Mouse (Mus musculus) frontal cortex, postnatal 14 days (tissue): Measurements from ENCODE around the gene A830018L16Rik.
"Not testable (repeated sequence)": the region's sequence is repeated elsewhere in the genome, so short reads cannot be mapped to it uniquely, and the experiment has no call there.

Experiments used
- DNase-seq, 2 experiments: peaks; one replicate each; pipeline ENCODE4 v3.0.0; 2022; ENCODE audit warnings: low spot score in 2 of 2

The A830018L16Rik gene

DNA sequence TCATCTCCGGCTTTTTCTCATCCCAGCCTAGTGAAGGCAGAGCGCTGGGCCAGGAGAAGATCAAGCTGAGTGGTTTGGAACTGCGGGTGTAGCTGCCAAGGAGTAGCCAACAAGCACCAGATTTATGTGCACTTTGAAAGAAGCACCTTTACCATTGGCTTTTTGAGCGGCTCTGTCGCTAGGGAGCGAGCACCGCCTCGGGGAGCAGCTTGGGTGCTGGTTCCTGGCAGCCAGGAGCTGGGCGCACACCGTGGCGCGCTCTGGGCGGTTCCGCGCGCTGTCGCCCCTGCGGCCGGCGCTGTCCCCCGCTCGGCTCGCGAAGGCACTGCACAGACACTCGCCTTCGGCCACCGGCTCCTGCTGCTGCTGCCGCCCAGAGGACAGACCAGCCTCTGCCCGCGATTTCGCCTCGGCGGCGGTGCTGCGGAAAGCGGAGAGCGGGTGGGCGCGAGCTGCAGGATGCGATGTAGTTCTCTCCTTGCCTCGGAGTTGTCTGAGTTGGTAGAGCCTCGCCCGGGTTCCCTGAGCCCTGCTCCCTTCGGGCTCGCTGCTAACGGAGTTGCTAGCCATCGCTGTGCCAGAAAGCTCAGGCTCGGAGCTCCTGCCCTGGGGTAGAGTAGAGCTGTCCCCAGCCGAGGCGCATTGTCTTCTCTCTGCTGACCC, at the start of gene A830018L16Rik:
TSS of gene A830018L16Rik (plus strand) at position 212 of the 663 bp plus-strand sequence.
- peak; percentile 74 to 78 for DNase-seq

DNA sequence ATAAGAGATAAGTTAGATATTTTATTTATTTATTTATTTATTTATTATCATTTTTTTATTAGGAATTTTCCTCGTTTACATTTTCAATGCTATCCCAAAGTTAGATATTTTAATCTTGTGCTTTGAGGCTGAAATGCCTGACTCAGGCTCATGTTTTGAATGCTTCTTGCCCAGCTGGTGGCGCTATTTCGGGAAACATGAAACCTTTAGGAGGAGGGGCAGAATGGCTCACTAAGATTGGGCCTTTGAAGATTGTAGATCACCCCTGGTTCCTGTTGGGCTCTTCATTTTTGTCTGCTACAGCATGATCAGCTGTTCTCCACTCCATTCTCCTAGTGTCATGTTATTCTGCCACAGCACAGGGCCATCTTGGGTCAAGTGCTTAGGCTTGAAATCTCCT, 28.1 kb upstream of the A830018L16Rik start:
- DNase-seq: no peak

DNA sequence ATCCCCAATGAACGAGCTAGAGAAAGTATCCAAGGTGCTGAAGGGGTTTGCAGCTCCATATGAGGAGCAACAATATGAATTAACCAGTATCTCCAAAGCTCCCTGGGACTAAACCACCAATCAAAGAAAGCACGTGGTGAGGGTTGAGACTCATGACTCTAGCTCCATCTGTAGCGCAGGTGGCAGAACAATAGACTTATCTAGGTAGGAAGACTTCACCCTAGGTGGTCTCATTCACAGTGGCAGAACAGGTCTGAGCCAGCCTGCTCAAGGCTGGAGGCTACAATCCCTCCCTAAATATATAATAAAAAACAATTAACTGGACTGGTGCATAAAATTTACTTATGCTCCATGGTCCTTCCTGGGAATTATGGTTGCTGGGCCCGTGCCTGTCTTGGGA, 18.5 kb upstream of the A830018L16Rik start:
- no peak for DNase-seq

GRCm38 (mm10) chr1:11395996-11396736, 17.7 kb upstream of the A830018L16Rik start:
- DNase-seq: no peak

DNA sequence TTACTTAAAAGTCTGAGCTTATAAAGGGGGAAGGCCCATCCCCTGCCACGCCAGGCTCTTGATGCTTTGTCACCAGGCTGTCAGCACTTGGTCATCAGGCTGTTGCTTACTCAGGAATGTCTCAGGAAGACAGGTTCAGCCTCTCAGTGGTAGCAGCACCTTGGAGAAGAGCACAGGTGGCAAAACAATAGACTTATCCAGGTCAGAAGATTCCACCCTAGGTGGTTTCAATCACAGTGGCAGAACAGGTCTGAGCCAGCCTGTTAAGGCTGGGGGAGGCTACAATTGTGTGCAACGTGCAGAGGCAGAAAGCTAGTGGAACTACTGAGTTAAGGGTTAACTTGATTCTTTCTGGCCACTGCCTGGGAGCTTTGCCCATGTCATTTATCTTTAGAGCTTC, 12.7 kb upstream of the A830018L16Rik start:
- no peak for DNase-seq

DNA sequence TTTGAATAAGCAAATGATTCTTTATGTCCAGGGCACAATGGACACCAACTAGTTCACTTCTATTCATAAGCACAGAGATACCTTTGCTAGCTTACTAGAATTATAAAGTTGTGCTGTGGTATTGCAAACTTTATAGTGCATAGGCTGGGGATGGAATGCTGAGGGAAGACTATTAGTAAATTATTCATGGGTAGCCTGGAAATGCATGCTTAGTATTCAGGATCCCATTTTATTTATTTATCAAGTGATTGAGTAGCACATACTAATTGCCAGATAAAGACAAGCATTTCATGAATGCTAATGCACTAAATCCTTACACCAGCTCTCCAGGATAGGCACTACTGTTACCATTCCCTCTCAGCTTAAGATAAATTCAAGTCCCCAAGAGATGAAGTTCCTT, 8.4 kb upstream of the A830018L16Rik start:
- no peak for DNase-seq

DNA sequence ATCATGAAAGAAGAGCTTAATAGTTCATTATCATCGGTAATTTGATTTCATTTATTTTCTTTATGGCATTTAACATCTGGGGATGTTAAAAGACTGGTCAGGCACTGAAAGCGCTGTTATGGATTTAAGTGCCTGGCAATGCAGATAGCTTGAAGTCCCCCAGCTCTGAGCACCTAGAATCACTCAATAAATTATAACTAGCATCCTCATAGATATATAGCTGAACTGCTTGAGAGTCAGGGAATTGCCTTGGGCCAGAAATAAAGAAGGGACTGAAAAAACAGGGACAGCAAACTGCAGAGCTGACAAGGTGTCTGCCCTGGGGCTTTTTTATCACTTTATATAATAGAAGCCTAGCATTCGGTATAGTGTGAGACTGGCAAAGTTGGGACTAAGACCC, 7.9 kb upstream of the A830018L16Rik start:
- DNase-seq: no peak

- no peak for DNase-seq
Measured at GRCm38 (mm10) chr1:11414560-11414959, 655 bp downstream of the A830018L16Rik start.

DNA sequence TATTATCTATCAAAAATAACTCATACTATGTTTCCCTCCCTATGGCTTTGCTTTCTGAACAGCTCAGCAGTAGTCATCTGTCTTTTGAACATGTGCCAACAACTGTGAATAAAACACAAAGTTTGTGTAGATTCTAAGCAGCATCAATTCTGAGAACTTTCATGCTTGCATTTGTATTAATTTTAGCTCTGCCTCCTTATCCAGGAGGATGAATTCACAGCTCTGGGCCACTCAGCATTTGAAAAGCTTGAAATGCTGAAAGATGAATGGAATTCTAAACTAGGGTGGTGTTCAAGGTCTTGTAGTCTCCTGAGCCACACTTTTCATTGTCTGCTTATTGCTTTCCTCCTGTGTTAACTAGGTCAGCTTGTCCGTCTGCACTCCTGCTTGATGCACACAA, 13.4 kb downstream of the A830018L16Rik start:
- no peak for DNase-seq

DNA sequence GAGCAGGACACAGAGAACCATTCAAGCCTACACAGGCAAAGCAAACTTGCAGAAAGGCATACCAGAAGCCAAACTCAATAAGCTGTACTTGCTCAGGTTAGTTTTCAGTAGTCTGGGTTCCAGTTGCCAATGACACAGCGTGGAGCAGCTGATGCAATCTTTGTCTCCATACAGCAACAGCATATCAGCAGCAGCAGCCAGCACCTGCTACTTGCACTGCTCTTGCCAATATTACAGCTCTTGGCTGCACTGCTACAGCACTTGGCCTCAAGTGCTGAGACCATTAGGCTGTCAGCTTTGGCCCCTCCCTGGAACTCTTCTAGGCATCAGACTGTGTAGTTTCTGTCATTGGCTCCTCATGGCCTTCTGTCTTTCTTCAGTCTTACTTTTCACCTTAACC, 44.4 kb downstream of the A830018L16Rik start:
- no peak for DNase-seq

DNA sequence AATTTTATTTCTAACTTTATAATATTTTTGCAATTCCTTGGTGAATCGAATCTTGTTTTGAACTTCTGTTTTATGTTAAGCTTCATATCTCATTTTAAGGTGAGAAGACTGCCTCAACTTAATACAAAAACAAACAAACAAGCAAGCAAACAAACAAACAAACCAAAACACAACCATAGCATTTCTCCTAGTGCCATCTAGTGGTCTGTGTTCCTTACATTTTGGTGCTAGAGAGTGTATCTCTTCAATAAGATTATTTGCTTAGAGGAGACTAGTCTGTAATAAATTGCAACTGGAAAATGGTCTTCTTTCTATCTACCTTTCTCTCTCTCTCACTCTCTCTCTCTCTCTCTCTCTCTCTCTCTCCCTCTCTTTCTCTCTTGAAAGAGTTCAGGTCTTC, 52.4 kb downstream of the A830018L16Rik start:
- no peak for DNase-seq

- DNase-seq: no peak
Measured at GRCm38 (mm10) chr1:11467065-11467643, 53.2 kb downstream of the A830018L16Rik start.

- DNase-seq: no peak
Measured at GRCm38 (mm10) chr1:11492936-11493335, 79.0 kb downstream of the A830018L16Rik start.

DNA sequence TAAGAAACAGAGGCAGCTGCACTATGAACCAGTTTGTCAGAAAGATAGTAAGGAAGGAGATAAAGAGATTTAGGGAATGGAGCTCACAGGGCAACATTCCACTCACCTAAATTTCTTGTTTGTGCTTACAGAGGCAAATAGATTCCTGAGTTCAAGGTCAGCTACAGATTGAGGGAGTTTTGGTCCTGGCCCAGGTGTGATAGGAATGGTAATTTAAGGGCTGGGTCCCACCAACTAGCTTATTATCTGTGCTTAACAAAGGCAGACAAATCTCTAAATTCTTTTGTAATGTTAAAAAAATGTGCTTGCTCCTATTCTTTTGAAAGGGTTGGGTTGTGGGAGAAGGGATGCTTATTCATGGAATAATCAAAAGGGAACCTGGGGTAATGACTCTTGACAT, 87.7 kb downstream of the A830018L16Rik start:
- DNase-seq: no peak

DNA sequence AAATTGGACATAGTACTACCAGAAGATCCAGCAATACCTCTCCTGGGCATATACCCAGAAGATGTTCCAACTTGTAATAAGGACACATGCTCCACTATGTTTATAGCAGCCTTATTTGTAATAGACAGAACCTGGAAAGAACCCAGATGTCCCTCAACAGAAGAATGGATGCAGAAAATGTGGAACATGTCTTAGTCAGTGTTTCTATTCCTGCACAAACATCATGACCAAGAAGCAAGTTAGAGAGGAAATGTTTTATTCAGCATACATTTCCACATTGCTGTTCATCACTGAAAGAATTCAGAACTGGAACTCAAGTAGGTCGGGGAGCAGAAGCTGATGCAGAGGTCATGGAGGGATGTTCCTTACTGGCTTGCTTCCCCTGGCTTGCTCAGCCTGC, 135.9 kb downstream of the A830018L16Rik start:
- DNase-seq: not testable (repeated sequence)

- DNase-seq: peak in 1 of 2 experiments; percentile 42
Measured at GRCm38 (mm10) chr1:11565309-11565708, 151.4 kb downstream of the A830018L16Rik start.

- DNase-seq: no peak
Measured at GRCm38 (mm10) chr1:11566730-11567129, 152.8 kb downstream of the A830018L16Rik start.

DNA sequence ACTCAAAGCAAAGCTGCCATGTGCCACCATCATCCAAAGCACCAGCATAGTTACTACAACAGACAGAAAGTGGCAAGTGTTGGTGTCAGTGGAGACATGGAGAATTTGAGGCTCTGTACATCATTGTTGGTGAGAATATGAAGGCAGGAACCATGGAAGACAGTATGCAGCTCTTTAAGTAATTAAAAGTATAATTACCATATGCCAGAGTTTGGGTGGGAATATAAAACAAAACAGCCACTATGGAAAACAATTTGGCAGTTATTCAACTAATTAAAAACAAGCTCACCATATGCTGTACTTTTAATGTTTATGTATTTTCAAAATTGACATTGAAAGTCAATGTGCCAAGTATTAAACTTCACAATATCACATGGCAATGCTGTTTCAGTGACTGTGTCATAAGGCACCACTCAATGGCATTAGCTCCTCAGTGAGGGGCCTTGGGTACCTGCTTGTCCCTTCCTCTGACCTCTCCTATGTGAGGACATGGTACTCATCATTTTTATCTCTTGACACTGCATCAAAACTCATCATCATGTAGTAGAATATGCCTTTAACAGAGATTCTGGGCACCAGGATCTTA, 153.5 kb downstream of the A830018L16Rik start:
- DNase-seq: no peak

GRCm38 (mm10) chr1:11570274-11570673, 156.4 kb downstream of the A830018L16Rik start:
- DNase-seq: no peak

- no peak for DNase-seq
Measured at GRCm38 (mm10) chr1:11573462-11573861, 159.6 kb downstream of the A830018L16Rik start.

DNA sequence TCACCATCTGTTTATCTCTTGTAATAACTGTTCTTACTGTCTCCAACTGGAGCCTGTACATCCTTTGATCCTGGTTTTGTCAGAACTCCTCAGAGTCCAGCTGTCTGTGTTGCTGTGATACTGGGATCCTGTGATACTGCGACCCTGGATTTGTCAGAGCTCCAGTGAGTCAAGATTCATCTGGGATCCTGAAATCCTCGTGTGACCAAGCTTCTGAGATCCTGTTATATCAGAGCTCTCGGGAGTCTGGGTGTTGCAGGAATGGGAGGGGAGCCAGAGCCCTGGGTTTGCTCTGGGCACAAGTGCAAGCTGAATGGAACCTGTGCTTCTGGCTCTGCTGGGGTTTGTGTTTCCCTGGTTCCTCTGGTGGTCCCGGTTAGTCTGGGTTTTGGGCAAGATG, 166.1 kb downstream of the A830018L16Rik start:
- DNase-seq: no peak

DNA sequence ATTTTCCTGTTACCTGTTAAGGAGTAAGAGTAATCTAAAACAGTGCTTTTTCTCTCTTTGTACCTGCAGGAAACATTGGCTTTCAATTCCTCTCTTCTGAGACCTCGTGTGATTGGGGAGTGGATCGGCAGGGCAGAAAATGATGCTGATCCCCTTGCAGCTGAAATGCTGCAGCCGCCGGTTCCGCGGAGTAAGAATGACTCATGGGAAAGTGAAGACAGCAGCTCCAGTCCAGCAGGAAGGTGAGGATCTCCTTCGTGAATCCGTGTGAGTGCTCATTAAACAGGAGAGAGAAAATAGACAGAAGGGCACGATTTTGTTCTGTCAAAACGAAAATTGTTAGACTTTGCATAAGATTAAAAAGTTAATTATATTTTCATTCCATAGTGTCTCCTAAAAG, 174.4 kb downstream of the A830018L16Rik start:
- no peak for DNase-seq

- DNase-seq: no peak
Measured at GRCm38 (mm10) chr1:11650137-11650536, 236.2 kb downstream of the A830018L16Rik start.
